Mouse (Mus musculus) liver, postnatal 0 days (tissue): Measurements from ENCODE around the gene Cfap57.

Experiments
- CTCF ChIP-seq: sonication (generic); IDR thresholded peaks from 2 replicates; pipeline ENCODE4 v1.5.1; 2016; ENCODE audit warnings: antibody characterized with exemption, low read depth
- EP300 ChIP-seq: IDR thresholded peaks from 2 replicates; pipeline ENCODE4 v1.6.1; 2016; ENCODE audit warnings: antibody characterized with exemption, low read depth, mild to moderate bottlenecking

DNA sequence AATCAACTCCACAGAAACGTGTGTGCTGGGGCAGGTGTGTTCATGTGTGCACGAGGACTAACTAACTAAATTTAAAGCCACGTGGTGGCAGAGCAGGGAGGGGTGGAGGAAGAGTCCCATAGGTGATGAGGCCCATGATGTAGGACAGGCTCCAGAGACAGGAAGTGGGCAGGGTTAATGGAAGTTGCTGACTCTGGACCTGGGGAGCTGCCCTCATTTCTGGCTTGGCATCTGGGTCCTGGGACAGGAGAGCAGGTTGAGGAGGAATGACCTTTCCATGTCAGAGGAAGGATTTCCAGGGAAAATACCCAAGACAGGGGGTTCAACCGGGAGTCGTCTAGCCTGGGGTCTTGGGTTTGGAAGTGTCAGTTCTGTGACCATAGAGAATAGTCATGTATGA, 87.9 kb downstream of the Cfap57 start:
- TF ChIP-seq CTCF (no peak), EP300 (no peak)
